Comparison of ENCODE assay signal across 7 mouse cellular contexts in the genomic region with DNA sequence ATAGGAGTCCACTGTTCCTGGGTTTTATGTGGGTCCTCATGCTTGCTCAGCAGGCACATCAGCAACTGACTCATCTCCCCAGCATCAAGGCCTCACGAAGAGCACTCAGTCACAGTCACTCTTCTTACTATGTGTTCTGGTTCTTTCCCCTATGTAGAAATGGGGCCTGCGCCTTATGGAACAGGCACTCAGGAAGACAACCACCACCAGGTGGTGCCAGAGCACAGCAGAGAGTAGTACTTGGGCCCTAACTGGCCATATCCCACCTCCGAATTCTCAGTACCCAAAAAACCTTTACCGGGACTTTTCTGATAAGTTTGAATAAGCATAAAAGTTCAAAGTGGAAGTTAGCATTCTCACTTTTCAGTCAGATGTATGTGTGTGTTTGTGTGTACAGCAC. TPM values are rescaled to one million over a fixed set of nuclear protein-coding genes. Genes with fewer than 3 reads are reported as not detected.
DNase-seq lines count a peak whose midpoint lies in the region; ATAC-seq lines count a peak whose summit lies in the region.

No protein-coding gene starts in this region.

- H3K4me2 ChIP-seq in forebrain, embryonic 14.5 days (ENCODE audit: low read length) = no peak overlapping the region
- no peak overlapping the region for H3K4me2 ChIP-seq in hindbrain, embryonic 13.5 days

- no peak overlapping the region for H3K9ac ChIP-seq in forebrain, embryonic 14.5 days (ENCODE audit: low read length)
- H3K9ac ChIP-seq in hindbrain, embryonic 13.5 days = no peak overlapping the region

- H3K4me3 ChIP-seq in forebrain, embryonic 14.5 days (ENCODE audit: low read depth, low read length) = no peak overlapping the region
- no peak overlapping the region for H3K4me3 ChIP-seq in hindbrain, embryonic 13.5 days

- no peaks in the 10 kb centered on the region for H3K27me3 ChIP-seq in forebrain, embryonic 14.5 days (replicated peaks; ENCODE audit: control insufficient read depth, insufficient read depth, low read length)
- no peaks in the 10 kb centered on the region for H3K27me3 ChIP-seq in hindbrain, embryonic 13.5 days

- H3K27ac ChIP-seq in forebrain, embryonic 14.5 days (ENCODE audit: low read depth, low read length) = no peak overlapping the region
- no peak overlapping the region for H3K27ac ChIP-seq in hindbrain, embryonic 13.5 days

- H3K4me1 ChIP-seq in forebrain, embryonic 14.5 days (ENCODE audit: control insufficient read depth, insufficient read depth, low read length) = no peaks in the 10 kb centered on the region
- H3K4me1 ChIP-seq in hindbrain, embryonic 13.5 days (replicated peaks) = no peaks in the 10 kb centered on the region

- H3K36me3 ChIP-seq in forebrain, embryonic 14.5 days (ENCODE audit: control insufficient read depth, insufficient read depth, low read length) = peaks cover 18% of the 10 kb centered on the region
- peaks cover 76% of the 10 kb centered on the region for H3K36me3 ChIP-seq in hindbrain, embryonic 13.5 days

- ATAC-seq in cerebellum, adult (ENCODE audit: insufficient number of reproducible peaks, low FRiP score, low TSS enrichment) = peak; percentile 26; the same call in 1 of the 2 replicates
- ATAC-seq in forebrain, embryonic 14.5 days = peak; percentile 72; the same call in 1 of the 2 replicates
- peak; percentile 75; the same call in 1 of the 2 replicates for ATAC-seq in hindbrain, embryonic 13.5 days (ENCODE audit: low FRiP score)

- no peaks in the 10 kb centered on the region for H3K9me3 ChIP-seq in forebrain, embryonic 14.5 days (replicated peaks; ENCODE audit: control insufficient read depth, low read length)
- no peaks in the 10 kb centered on the region for H3K9me3 ChIP-seq in hindbrain, embryonic 13.5 days

- WGBS in forebrain, embryonic 14.5 days = 34% methylated on average over 4 of the region's 4 CpGs
- 36% methylated on average over 4 of the region's 4 CpGs for WGBS in hindbrain, embryonic 13.5 days

- peak; percentile 68 for DNase-seq in R1 (ENCODE audit: low read depth, low spot score)
- peak; percentile 89 for DNase-seq in forebrain, embryonic 14.5 days (ENCODE audit: low spot score)
- DNase-seq in layer of hippocampus, postnatal 10 days (ENCODE audit: low spot score in 2 of 2) = peak; percentile 81 to 86
- peak; percentile 83 for DNase-seq in mesoderm, embryonic 11.5 days (ENCODE audit: low read depth, low spot score)
- DNase-seq in spleen, postnatal 14 days (ENCODE audit: low spot score in 2 of 2) = peak; percentile 50 to 76

RNA-seq across cellular contexts. Expression of gene Hes6, which starts 14.8 kb away (rescaled TPM):
- polyA plus RNA-seq in forebrain, embryonic 14.5 days (2014; fragmentation: Nextera tagmentation; extraction: Ambion mirVana) = 217 and 240 TPM in 2 replicates
- 207 and 235 TPM in 2 replicates for polyA plus RNA-seq in hindbrain, embryonic 13.5 days (2015; fragmentation: Nextera tagmentation; extraction: Ambion mirVana)
- total RNA-seq in layer of hippocampus, postnatal 10 days (2021) = 10 to 100 TPM; 31.4 to 36.0 TPM

RNA-seq across cellular contexts. Expression of gene Ilkap, which starts 30.0 kb away (rescaled TPM):
- polyA plus RNA-seq in forebrain, embryonic 14.5 days (2014; fragmentation: Nextera tagmentation; extraction: Ambion mirVana) = 151 and 162 TPM in 2 replicates
- 144 and 147 TPM in 2 replicates for polyA plus RNA-seq in hindbrain, embryonic 13.5 days (2015; fragmentation: Nextera tagmentation; extraction: Ambion mirVana)
- 10 to 100 TPM; 60.1 to 78.9 TPM for total RNA-seq in layer of hippocampus, postnatal 10 days (2021)

RNA-seq across cellular contexts. Expression of gene Per2, which starts 30.5 kb away (rescaled TPM):
- 2.6 and 4.5 TPM in 2 replicates for polyA plus RNA-seq in forebrain, embryonic 14.5 days (2014; fragmentation: Nextera tagmentation; extraction: Ambion mirVana)
- polyA plus RNA-seq in hindbrain, embryonic 13.5 days (2015; fragmentation: Nextera tagmentation; extraction: Ambion mirVana) = 4.3 and 4.6 TPM in 2 replicates
- 10 to 100 TPM; 16.1 to 18.6 TPM for total RNA-seq in layer of hippocampus, postnatal 10 days (2021)
